9 mouse cellular contexts compared by ENCODE assay signal in the genomic region with DNA sequence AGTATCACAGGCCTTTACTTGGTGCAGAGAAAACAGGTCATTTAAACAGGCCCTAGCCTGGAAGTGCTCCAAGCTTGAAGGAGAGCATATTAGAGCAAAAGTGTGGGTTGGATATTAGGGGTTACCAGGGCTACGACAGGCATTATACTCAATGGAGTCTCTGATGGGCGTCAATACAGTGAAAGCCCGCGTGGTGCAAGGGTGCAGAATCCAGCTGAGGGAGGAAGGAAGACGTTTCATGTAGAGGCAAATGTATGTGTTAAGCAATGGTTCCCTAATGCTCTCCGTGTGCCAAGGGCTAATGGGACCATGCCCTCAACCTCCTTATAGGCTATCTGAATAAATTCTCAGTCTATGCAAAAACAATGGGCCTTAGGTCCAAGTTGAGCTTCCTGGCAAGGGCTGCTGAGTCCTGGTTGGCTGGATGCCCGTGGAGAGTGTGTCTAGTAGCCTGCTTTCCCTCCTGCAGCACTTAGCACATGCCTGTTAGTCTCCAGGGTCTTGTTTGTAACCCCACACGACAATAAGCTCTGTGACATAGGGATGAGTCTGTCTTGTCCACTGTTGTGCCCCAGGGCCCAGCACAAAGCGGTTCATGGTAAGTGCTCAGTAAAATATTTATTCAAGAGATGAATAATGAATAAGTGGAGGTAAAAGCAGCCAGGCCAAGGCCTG.
DNase-seq lines count a peak whose midpoint lies in the region; ATAC-seq and TF ChIP-seq lines count a peak whose summit lies in the region.
"Had no signal": no experiment of that assay in that cellular context is flagged by ENCODE, and none has a peak within 500 bp of the region (broad histone marks: within the 10 kb centered on the region; RNA-seq: fewer than 3 reads in every experiment).

No protein-coding gene starts in this region.

- H3K9ac ChIP-seq in heart, embryonic 14.5 days (ENCODE audit: low read length) = no peak overlapping the region
- no peak overlapping the region for H3K9ac ChIP-seq in liver, postnatal 0 days (replicated peaks)
- H3K9ac ChIP-seq: embryonic facial prominence, embryonic 13.5 days had no signal

- H3K36me3 ChIP-seq in heart, embryonic 14.5 days (ENCODE audit: control insufficient read depth, insufficient read depth, low read length) = no peaks in the 10 kb centered on the region
- no peaks in the 10 kb centered on the region for H3K36me3 ChIP-seq in liver, postnatal 0 days (replicated peaks; ENCODE audit: insufficient read depth, low read length)
- H3K36me3 ChIP-seq: embryonic facial prominence, embryonic 13.5 days had no signal

- H3K27ac ChIP-seq in heart, embryonic 14.5 days (replicated peaks in 1 of 2; ENCODE audit: control insufficient read depth in 1 of 2, insufficient read depth in 1 of 2, low read depth in 2 of 2, low read length in 2 of 2) = peak overlapping the region in 1 of 2 experiments; percentile 4; a peak in 3 of 4 replicates
- H3K27ac ChIP-seq in liver, postnatal 0 days (ENCODE audit: low read depth) = no peak overlapping the region
- H3K27ac ChIP-seq in left cerebral cortex, adult 2 months = no peak overlapping the region
- H3K27ac ChIP-seq: embryonic facial prominence, embryonic 13.5 days had no signal

- TF ChIP-seq EP300 in liver, postnatal 0 days (IDR thresholded peaks at IDR 0.05; ENCODE audit: low read depth) = no peak

- H3K4me3 ChIP-seq in heart, embryonic 14.5 days (ENCODE audit: control insufficient read depth in 1 of 2, insufficient read depth in 1 of 2, low read depth in 1 of 2, low read length in 2 of 2) = no peak overlapping the region
- H3K4me3 ChIP-seq in liver, postnatal 0 days (ENCODE audit: low read depth, low read length) = no peak overlapping the region
- no peak overlapping the region for H3K4me3 ChIP-seq in left cerebral cortex, adult 2 months
- H3K4me3 ChIP-seq: embryonic facial prominence, embryonic 13.5 days had no signal

- peak; percentile 56 for DNase-seq in gastrocnemius, postnatal 14 days
- no peak for DNase-seq in gastrocnemius, adult 18-20 months (ENCODE audit: low spot score)
- DNase-seq in adipocyte (ENCODE audit: low spot score) = peak; percentile 89
- DNase-seq in liver, postnatal 0 days = peak; percentile 29
- DNase-seq in c-Kit-positive CD71-positive TER-119-positive erythroid progenitor cells, embryonic 14.5 days (ENCODE audit: low spot score) = no peak
- DNase-seq in left cerebral cortex, adult 2 months (ENCODE audit: extremely low spot score in 1 of 2, low spot score in 2 of 2) = no peak

- 51% methylated on average over 9 of the region's 9 CpGs for WGBS in heart, embryonic 14.5 days
- 65% methylated on average over 9 of the region's 9 CpGs for WGBS in liver, postnatal 0 days (ENCODE audit: insufficient replicate concordance)

- no peaks in the 10 kb centered on the region for H3K9me3 ChIP-seq in heart, embryonic 14.5 days (ENCODE audit: control insufficient read depth, low read length)
- H3K9me3 ChIP-seq in liver, postnatal 0 days (ENCODE audit: low read length) = no peaks in the 10 kb centered on the region
- H3K9me3 ChIP-seq: embryonic facial prominence, embryonic 13.5 days had no signal

- peaks cover 21 to 32% of the 10 kb centered on the region in 2 experiments for H3K4me1 ChIP-seq in heart, embryonic 14.5 days (ENCODE audit: control insufficient read depth in 2 of 2, insufficient read depth in 2 of 2, low read length in 2 of 2)
- peaks cover 9% of the 10 kb centered on the region for H3K4me1 ChIP-seq in liver, postnatal 0 days (ENCODE audit: insufficient read depth)

- no peak overlapping the region for H3K4me2 ChIP-seq in heart, embryonic 14.5 days (ENCODE audit: low read length)
- no peak overlapping the region for H3K4me2 ChIP-seq in liver, postnatal 0 days (ENCODE audit: low read depth, low read length)
- H3K4me2 ChIP-seq: embryonic facial prominence, embryonic 13.5 days had no signal

- no peak for TF ChIP-seq CTCF in liver, postnatal 0 days (IDR thresholded peaks at IDR 0.05; ENCODE audit: low read depth)
- TF ChIP-seq CTCF in left cerebral cortex, adult 2 months (IDR thresholded peaks at IDR 0.05) = no peak

- ATAC-seq in heart, embryonic 14.5 days (ENCODE audit: insufficient number of reproducible peaks, insufficient read depth, low FRiP score, low read depth) = peak; percentile 60; the same call in 1 of the 2 replicates
- peak; percentile 35; the same call in 1 of the 2 replicates for ATAC-seq in liver, postnatal 0 days
- no peak for ATAC-seq in inflammation-experienced regulatory T-cells, adult 6 months

- no peaks in the 10 kb centered on the region for H3K27me3 ChIP-seq in heart, embryonic 14.5 days (ENCODE audit: control insufficient read depth, insufficient read depth, low read length)
- no peaks in the 10 kb centered on the region for H3K27me3 ChIP-seq in liver, postnatal 0 days (ENCODE audit: insufficient read depth, low read length)
- H3K27me3 ChIP-seq: embryonic facial prominence, embryonic 13.5 days had no signal

- intact Hi-C loops in gastrocnemius, postnatal 14 days (cut with DNase I; ENCODE audit: low total_unique reads) = no loop called here
- intact Hi-C loops in left cerebral cortex, adult 2 months (cut with DNase I) = no loop called here

Comparison
In these comparisons a context has a peak if more than half of its experiments do, and no peak if none do; other contexts are left out.
1. DNase-seq: peak in gastrocnemius, postnatal 14 days (single experiment), adipocyte (single experiment) and liver, postnatal 0 days (single experiment); none in gastrocnemius, adult 18-20 months (single experiment), c-Kit-positive CD71-positive TER-119-positive erythroid progenitor cells, embryonic 14.5 days (single experiment) and left cerebral cortex, adult 2 months (0 of 2).